Mouse (Mus musculus): ENCODE measurements around the gene Aldh18a1. TPM values are rescaled to one million over a fixed set of nuclear protein-coding genes. Genes with fewer than 3 reads are reported as not detected.

Gene Aldh18a1
- polyA plus RNA-seq, 1 experiment from 2014 or later: 28.4 TPM

GRCm38 (mm10) chr19:40523431-40524005, 64.7 kb downstream of the Aldh18a1 start:
- Histone ChIP-seq H3K4me1 (replicated peaks; ENCODE audit: insufficient read depth, low read length) (no peaks in the 10 kb centered on the region), H3K27ac (no peak overlapping the region), H3K36me3 (ENCODE audit: insufficient read depth, low read length) (no peaks in the 10 kb centered on the region), H3K4me2 (ENCODE audit: low read length) (no peak overlapping the region), H3K4me3 (replicated peaks; ENCODE audit: low read depth, low read length) (no peak overlapping the region), H3K9me3 (replicated peaks; ENCODE audit: low read length) (no peaks in the 10 kb centered on the region), H3K27me3 (ENCODE audit: insufficient read depth, low read length) (no peaks in the 10 kb centered on the region), H3K9ac (ENCODE audit: low read depth, low read length) (no peak overlapping the region)
- TF ChIP-seq CTCF (IDR thresholded peaks at IDR 0.05; ENCODE audit: low read depth): no peak
- ATAC-seq (replicated peaks; ENCODE audit: low FRiP score, low read depth): no peak
- DNase-seq (ENCODE audit: low spot score): no peak
- WGBS: 77% methylated on average over 8 of the region's 8 CpGs

GRCm38 (mm10) chr19:40520403-40520802, 67.9 kb downstream of the Aldh18a1 start:
- DNase-seq (ENCODE audit: low spot score): no peak
- no peak overlapping the region for H3K4me2 ChIP-seq (ENCODE audit: low read length)
- 76% methylated on average over 5 of the region's 5 CpGs for WGBS

GRCm38 (mm10) chr19:40518706-40519105, 69.6 kb downstream of the Aldh18a1 start:
- H3K4me3 ChIP-seq (replicated peaks; ENCODE audit: low read depth, low read length): no peak overlapping the region
- no peak overlapping the region for H3K27ac ChIP-seq
- WGBS: 47% methylated on average over 1 of the region's 1 CpGs
- ATAC-seq (replicated peaks; ENCODE audit: low FRiP score, low read depth): no peak
- no peak overlapping the region for H3K4me2 ChIP-seq (ENCODE audit: low read length)
- H3K4me1 ChIP-seq (replicated peaks; ENCODE audit: insufficient read depth, low read length): no peaks in the 10 kb centered on the region
- DNase-seq (ENCODE audit: low spot score): peak; percentile 62
- TF ChIP-seq CTCF (IDR thresholded peaks at IDR 0.05; ENCODE audit: low read depth): no peak
- no peak overlapping the region for H3K9ac ChIP-seq (ENCODE audit: low read depth, low read length)
- H3K27me3 ChIP-seq (ENCODE audit: insufficient read depth, low read length): no peaks in the 10 kb centered on the region
- no peaks in the 10 kb centered on the region for H3K36me3 ChIP-seq (ENCODE audit: insufficient read depth, low read length)
- H3K9me3 ChIP-seq (replicated peaks; ENCODE audit: low read length): no peaks in the 10 kb centered on the region

More at GRCm38 (mm10) chr19:40520403-40520802, 67.9 kb downstream of the Aldh18a1 start:
- ATAC-seq (replicated peaks; ENCODE audit: low FRiP score, low read depth): no peak
- H3K9ac ChIP-seq (ENCODE audit: low read depth, low read length): no peak overlapping the region
- H3K36me3 ChIP-seq (ENCODE audit: insufficient read depth, low read length): no peaks in the 10 kb centered on the region
- H3K27me3 ChIP-seq (ENCODE audit: insufficient read depth, low read length): no peaks in the 10 kb centered on the region
- no peak overlapping the region for H3K27ac ChIP-seq
- no peak overlapping the region for H3K4me3 ChIP-seq (replicated peaks; ENCODE audit: low read depth, low read length)
- TF ChIP-seq CTCF (IDR thresholded peaks at IDR 0.05; ENCODE audit: low read depth): no peak
- no peaks in the 10 kb centered on the region for H3K9me3 ChIP-seq (replicated peaks; ENCODE audit: low read length)
- H3K4me1 ChIP-seq (replicated peaks; ENCODE audit: insufficient read depth, low read length): no peaks in the 10 kb centered on the region

- H3K4me2 ChIP-seq (ENCODE audit: low read length): no peak overlapping the region
- 88% methylated on average over 3 of the region's 3 CpGs for WGBS
- DNase-seq (ENCODE audit: low spot score): no peak
- ATAC-seq (replicated peaks; ENCODE audit: low FRiP score, low read depth): no peak
- no peak overlapping the region for H3K4me3 ChIP-seq (replicated peaks; ENCODE audit: low read depth, low read length)
- no peaks in the 10 kb centered on the region for H3K9me3 ChIP-seq (replicated peaks; ENCODE audit: low read length)
- H3K27me3 ChIP-seq (ENCODE audit: insufficient read depth, low read length): no peaks in the 10 kb centered on the region
- TF ChIP-seq CTCF (IDR thresholded peaks at IDR 0.05; ENCODE audit: low read depth): no peak
- peaks cover 6% of the 10 kb centered on the region for H3K4me1 ChIP-seq (replicated peaks; ENCODE audit: insufficient read depth, low read length)
- no peak overlapping the region for H3K27ac ChIP-seq
- no peak overlapping the region for H3K9ac ChIP-seq (ENCODE audit: low read depth, low read length)
- no peaks in the 10 kb centered on the region for H3K36me3 ChIP-seq (ENCODE audit: insufficient read depth, low read length)
Measured at GRCm38 (mm10) chr19:40515596-40515995, 72.7 kb downstream of the Aldh18a1 start.

- TF ChIP-seq CTCF (IDR thresholded peaks at IDR 0.05; ENCODE audit: low read depth): no peak
- Histone ChIP-seq H3K4me2 (ENCODE audit: low read length) (no peak overlapping the region), H3K4me1 (replicated peaks; ENCODE audit: insufficient read depth, low read length) (peaks cover 9% of the 10 kb centered on the region), H3K36me3 (ENCODE audit: insufficient read depth, low read length) (no peaks in the 10 kb centered on the region), H3K9ac (ENCODE audit: low read depth, low read length) (no peak overlapping the region), H3K27me3 (ENCODE audit: insufficient read depth, low read length) (no peaks in the 10 kb centered on the region), H3K27ac (no peak overlapping the region), H3K9me3 (replicated peaks; ENCODE audit: low read length) (no peaks in the 10 kb centered on the region), H3K4me3 (replicated peaks; ENCODE audit: low read depth, low read length) (no peak overlapping the region)
- WGBS: 83% methylated on average over 7 of the region's 7 CpGs
- DNase-seq (ENCODE audit: low spot score) (no peak), ATAC-seq (replicated peaks; ENCODE audit: low FRiP score, low read depth) (no peak)
Measured at GRCm38 (mm10) chr19:40514376-40514775, 73.9 kb downstream of the Aldh18a1 start.

GRCm38 (mm10) chr19:40513632-40514078, 74.6 kb downstream of the Aldh18a1 start, which contains the start of gene Sorbs1:
TSS of gene Sorbs1 (minus strand) at chr19:40513779.
- Histone ChIP-seq H3K4me2 (ENCODE audit: low read length) (peak within 1 kb of the TSS; percentile 62), H3K4me3 (replicated peaks; ENCODE audit: low read depth, low read length) (peak within 1 kb of the TSS; percentile 83), H3K4me1 (replicated peaks; ENCODE audit: insufficient read depth, low read length) (peaks cover 9% of the 10 kb centered on the region), H3K27me3 (ENCODE audit: insufficient read depth, low read length) (no peaks in the 10 kb centered on the region), H3K27ac (peak within 1 kb of the TSS; percentile 75), H3K9me3 (replicated peaks; ENCODE audit: low read length) (no peaks in the 10 kb centered on the region), H3K9ac (ENCODE audit: low read depth, low read length) (peak within 1 kb of the TSS; percentile 73), H3K36me3 (ENCODE audit: insufficient read depth, low read length) (no peaks in the 10 kb centered on the region)
- WGBS: under 1% methylated on average over 50 of the region's 51 CpGs
- ATAC-seq (replicated peaks; ENCODE audit: low FRiP score, low read depth) (peak; percentile 99), DNase-seq (ENCODE audit: low spot score) (peak; percentile 98)
- TF ChIP-seq CTCF (IDR thresholded peaks at IDR 0.05; ENCODE audit: low read depth): no peak
